Mouse (Mus musculus): ENCODE measurements around the gene Tmem252. TPM values are rescaled to one million over a fixed set of nuclear protein-coding genes. Genes with fewer than 3 reads are reported as not detected.

Tmem252 gene
- polyA plus RNA-seq, 1 experiment from 2014 or later: 0.14 TPM

Other genes starting within 250 kb of the Tmem252 start
- gene Fam122a, start 196.7 kb upstream of the Tmem252 start, polyA plus RNA-seq (2015; fragmentation: Nextera tagmentation; extraction: Ambion mirVana): 24.9 and 25.7 TPM in 2 replicates
- gene Pip5k1b, start 118.1 kb upstream of the Tmem252 start, polyA plus RNA-seq (2015; fragmentation: Nextera tagmentation; extraction: Ambion mirVana): 8.5 and 9.5 TPM in 2 replicates
- gene Pgm5, start 187.8 kb downstream of the Tmem252 start, polyA plus RNA-seq (2015; fragmentation: Nextera tagmentation; extraction: Ambion mirVana): 0.03 and 0.07 TPM in 2 replicates
- gene Gm10053, start 201.7 kb downstream of the Tmem252 start, polyA plus RNA-seq (2015; fragmentation: Nextera tagmentation; extraction: Ambion mirVana): 126 and 132 TPM in 2 replicates
- gene Foxd4, start 227.2 kb downstream of the Tmem252 start, polyA plus RNA-seq (2015; fragmentation: Nextera tagmentation; extraction: Ambion mirVana): 0.06 TPM in 1 of 2 replicates, not detected in the other

Data from liver, embryonic 15.5 days (tissue).